12 mouse cellular contexts compared by ENCODE assay signal in the genomic region with DNA sequence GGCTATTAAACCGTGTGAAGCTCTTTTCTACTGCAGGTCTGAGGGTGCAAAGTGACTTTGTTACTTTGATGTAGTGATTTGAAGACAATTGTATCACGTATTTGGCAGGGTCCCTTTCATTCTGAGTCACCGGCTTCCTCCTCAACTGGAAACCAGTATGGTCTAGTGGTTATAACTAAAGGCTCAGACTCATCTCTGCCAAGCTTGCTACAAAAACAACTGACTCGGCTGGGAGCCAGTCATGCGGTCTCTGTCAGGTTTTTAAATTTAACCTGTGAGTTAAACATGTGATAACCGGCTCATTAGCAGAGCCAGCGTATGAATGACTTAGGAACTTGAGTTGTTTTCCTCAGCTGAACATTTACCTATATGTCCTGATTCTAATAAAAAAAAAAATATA. TPM values are rescaled to one million over a fixed set of nuclear protein-coding genes. Genes with fewer than 3 reads are reported as not detected.
DNase-seq lines count a peak whose midpoint lies in the region; ATAC-seq and TF ChIP-seq lines count a peak whose summit lies in the region.
"Had no signal": no experiment of that assay in that cellular context is flagged by ENCODE, and none has a peak within 500 bp of the region (broad histone marks: within the 10 kb centered on the region; RNA-seq: fewer than 3 reads in every experiment).

No protein-coding gene starts in this region.

- intact Hi-C loops in gastrocnemius, postnatal 14 days (cut with DNase I; ENCODE audit: low total_unique reads), result no loop called here

- peaks cover 11% of the 10 kb centered on the region; the same call in 1 of the 2 replicates for H3K36me3 ChIP-seq in heart, postnatal 0 days (replicated peaks; ENCODE audit: control insufficient read depth, insufficient read depth, low read length)
- 0 out of 2 replicates have a peak, but pooled peaks cover 2% of the 10 kb centered on the region for H3K36me3 ChIP-seq in forebrain, postnatal 0 days (ENCODE audit: insufficient read depth)
- H3K36me3 ChIP-seq: forebrain, embryonic 12.5 days had no signal

- H3K4me2 ChIP-seq in heart, postnatal 0 days (ENCODE audit: low read depth, low read length), result no peak overlapping the region
- H3K4me2 ChIP-seq in forebrain, postnatal 0 days (ENCODE audit: low read depth), result no peak overlapping the region
- H3K4me2 ChIP-seq: forebrain, embryonic 12.5 days; liver, embryonic 11.5 days had no signal

- peak; percentile 80 for ATAC-seq in heart, postnatal 0 days (ENCODE audit: insufficient read depth, low read depth)
- no peak for ATAC-seq in forebrain, postnatal 0 days

- peak; percentile 20 to 30 for DNase-seq in adrenal gland, postnatal 36 days
- no peak for DNase-seq in adrenal gland, postnatal 4 days (ENCODE audit: low spot score in 2 of 2)
- DNase-seq in layer of hippocampus, adult 18-20 months (ENCODE audit: low spot score in 2 of 2), result peak; percentile 27 to 63
- no peak for DNase-seq in layer of hippocampus, postnatal 25 days (ENCODE audit: extremely low spot score in 1 of 2, low spot score in 1 of 2)
- peak; percentile 78 for DNase-seq in heart, postnatal 0 days (ENCODE audit: low spot score)
- DNase-seq in natural killer cell, adult 2 months (ENCODE audit: low spot score in 2 of 2), result peak; percentile 76 to 83
- no peak for DNase-seq in forebrain, postnatal 0 days
- DNase-seq in gastrocnemius, postnatal 14 days, result no peak
- DNase-seq: layer of hippocampus, postnatal 36 days had no signal

- no peak overlapping the region for H3K9ac ChIP-seq in heart, postnatal 0 days (replicated peaks; ENCODE audit: low read depth, low read length)
- H3K9ac ChIP-seq in forebrain, postnatal 0 days, result no peak overlapping the region
- H3K9ac ChIP-seq: forebrain, embryonic 12.5 days had no signal

- peaks cover 21% of the 10 kb centered on the region for H3K4me1 ChIP-seq in heart, postnatal 0 days (ENCODE audit: control insufficient read depth, insufficient read depth)
- H3K4me1 ChIP-seq in forebrain, postnatal 0 days (ENCODE audit: insufficient read depth), result no peaks in the 10 kb centered on the region
- H3K4me1 ChIP-seq: forebrain, embryonic 12.5 days had no signal

- no peaks in the 10 kb centered on the region for H3K9me3 ChIP-seq in heart, postnatal 0 days (replicated peaks; ENCODE audit: control insufficient read depth, low read length)
- H3K9me3 ChIP-seq in forebrain, postnatal 0 days (ENCODE audit: low read length), result no peaks in the 10 kb centered on the region
- H3K9me3 ChIP-seq: forebrain, embryonic 12.5 days had no signal

- WGBS in heart, postnatal 0 days, result 31% methylated on average over 7 of the region's 7 CpGs
- 77% methylated on average over 7 of the region's 7 CpGs for whole genome bisulfite sequencing in forebrain, postnatal 0 days

- TF ChIP-seq CTCF in heart, postnatal 0 days (IDR thresholded peaks at IDR 0.05; ENCODE audit: low read depth), result no peak
- TF ChIP-seq CTCF in forebrain, postnatal 0 days (IDR thresholded peaks at IDR 0.05; ENCODE audit: low read depth), result no peak

- no peaks in the 10 kb centered on the region for H3K27me3 ChIP-seq in heart, postnatal 0 days (ENCODE audit: control insufficient read depth, insufficient read depth, low read length)
- no peaks in the 10 kb centered on the region for H3K27me3 ChIP-seq in forebrain, postnatal 0 days (ENCODE audit: insufficient read depth, low read length)
- H3K27me3 ChIP-seq: forebrain, embryonic 12.5 days had no signal

- H3K27ac ChIP-seq in heart, postnatal 0 days (ENCODE audit: low read depth), result peak overlapping the region; percentile 77
- no peak overlapping the region for H3K27ac ChIP-seq in forebrain, postnatal 0 days (ENCODE audit: low read depth, low read length)
- H3K27ac ChIP-seq: forebrain, embryonic 12.5 days had no signal

- 0 out of 2 replicates have a peak, but pooled peaks have one; percentile 39 for TF ChIP-seq EP300 in heart, postnatal 0 days (IDR thresholded peaks at IDR 0.05; ENCODE audit: low read depth)

- H3K4me3 ChIP-seq in heart, postnatal 0 days (ENCODE audit: low read depth, low read length), result no peak overlapping the region
- no peak overlapping the region for H3K4me3 ChIP-seq in forebrain, postnatal 0 days (ENCODE audit: low read depth, low read length)
- H3K4me3 ChIP-seq: forebrain, embryonic 12.5 days had no signal

RNA-seq across cellular contexts. Expression of gene Gnptab, which starts 26.9 kb away (rescaled TPM):
- total RNA-seq in adrenal gland, postnatal 36 days (2021), result 10 to 100 TPM; 25.2 to 28.7 TPM
- 10 to 100 TPM; 34.2 to 37.8 TPM for total RNA-seq in adrenal gland, postnatal 4 days (2021)
- total RNA-seq in layer of hippocampus, adult 18-20 months (2021), result 10 to 100 TPM; 65.9 to 69.2 TPM
- 10 to 100 TPM; 73.6 to 82.2 TPM for total RNA-seq in layer of hippocampus, postnatal 25 days (2021)
- 15.8 and 18.8 TPM in 2 replicates for total RNA-seq in heart, postnatal 0 days (2014; rRNA removed; ENCODE audit: low replicate concordance)
- 8.4 and 9.7 TPM in 2 replicates for polyA plus RNA-seq in heart, postnatal 0 days (2015; fragmentation: Nextera tagmentation; extraction: Ambion mirVana)
- total RNA-seq in forebrain, postnatal 0 days (2014; rRNA removed), result 44.0 and 51.9 TPM in 2 replicates
- polyA plus RNA-seq in forebrain, postnatal 0 days (2015; fragmentation: Nextera tagmentation; extraction: Ambion mirVana), result 16.7 and 21.3 TPM in 2 replicates
- 10 to 100 TPM in 1 of 2 experiments, 1 to 10 TPM in 1; 9.2 to 10.3 TPM for total RNA-seq in gastrocnemius, postnatal 14 days (2021)

RNA-seq across cellular contexts. Expression of gene Dram1, which starts 26.9 kb away (rescaled TPM):
- total RNA-seq in adrenal gland, postnatal 36 days (2021), result 10 to 100 TPM; 10.6 to 19.6 TPM
- 1 to 10 TPM; 4.4 to 4.5 TPM for total RNA-seq in adrenal gland, postnatal 4 days (2021)
- 1 to 10 TPM in 1 of 2 experiments, under 1 TPM in 1; 0.87 to 1.9 TPM for total RNA-seq in layer of hippocampus, adult 18-20 months (2021)
- 1 to 10 TPM; 1.1 to 1.5 TPM for total RNA-seq in layer of hippocampus, postnatal 25 days (2021)
- 1.5 and 2.2 TPM in 2 replicates for total RNA-seq in heart, postnatal 0 days (2014; rRNA removed; ENCODE audit: low replicate concordance)
- polyA plus RNA-seq in heart, postnatal 0 days (2015; fragmentation: Nextera tagmentation; extraction: Ambion mirVana), result 1.2 and 1.8 TPM in 2 replicates
- total RNA-seq in forebrain, postnatal 0 days (2014; rRNA removed), result 0.62 and 0.85 TPM in 2 replicates
- polyA plus RNA-seq in forebrain, postnatal 0 days (2015; fragmentation: Nextera tagmentation; extraction: Ambion mirVana), result 0.58 and 0.92 TPM in 2 replicates
- 1 to 10 TPM; 1.3 to 1.7 TPM for total RNA-seq in gastrocnemius, postnatal 14 days (2021)

RNA-seq across cellular contexts. Expression of gene Sycp3, which starts 53.6 kb away (rescaled TPM):
- 1 to 10 TPM; 1.1 to 3.9 TPM for total RNA-seq in adrenal gland, postnatal 36 days (2021)
- under 1 TPM; 0.54 to 0.62 TPM for total RNA-seq in adrenal gland, postnatal 4 days (2021)
- under 1 TPM in 1 of 2 experiments, not detected in 1; 0.37 TPM for total RNA-seq in layer of hippocampus, adult 18-20 months (2021)
- 1 to 10 TPM in 1 of 2 experiments, under 1 TPM in 1; 0.66 to 1.1 TPM for total RNA-seq in layer of hippocampus, postnatal 25 days (2021)
- total RNA-seq in heart, postnatal 0 days (2014; rRNA removed; ENCODE audit: low replicate concordance), result not detected in 2 replicates
- polyA plus RNA-seq in heart, postnatal 0 days (2015; fragmentation: Nextera tagmentation; extraction: Ambion mirVana), result 0.18 and 0.20 TPM in 2 replicates
- 0.38 and 0.57 TPM in 2 replicates for total RNA-seq in forebrain, postnatal 0 days (2014; rRNA removed)
- 0.64 and 1.0 TPM in 2 replicates for polyA plus RNA-seq in forebrain, postnatal 0 days (2015; fragmentation: Nextera tagmentation; extraction: Ambion mirVana)
- not detected for total RNA-seq in gastrocnemius, postnatal 14 days (2021)
- total RNA-seq: megakaryocyte progenitor cell, adult 5-6 weeks had no signal
- polyA plus RNA-seq: liver, embryonic 11.5 days had no signal

Comparison
In these comparisons a context has a peak if more than half of its experiments do, and no peak if none do; other contexts are left out.
1. DNase-seq: peak in adrenal gland, postnatal 36 days (2 of 2), layer of hippocampus, adult 18-20 months (2 of 2), heart, postnatal 0 days (single experiment) and natural killer cell, adult 2 months (2 of 2); none in adrenal gland, postnatal 4 days (0 of 2), layer of hippocampus, postnatal 25 days (0 of 2), forebrain, postnatal 0 days (single experiment) and gastrocnemius, postnatal 14 days (single experiment).